Comparison of ENCODE assay signal across 17 mouse cellular contexts in the genomic region with DNA sequence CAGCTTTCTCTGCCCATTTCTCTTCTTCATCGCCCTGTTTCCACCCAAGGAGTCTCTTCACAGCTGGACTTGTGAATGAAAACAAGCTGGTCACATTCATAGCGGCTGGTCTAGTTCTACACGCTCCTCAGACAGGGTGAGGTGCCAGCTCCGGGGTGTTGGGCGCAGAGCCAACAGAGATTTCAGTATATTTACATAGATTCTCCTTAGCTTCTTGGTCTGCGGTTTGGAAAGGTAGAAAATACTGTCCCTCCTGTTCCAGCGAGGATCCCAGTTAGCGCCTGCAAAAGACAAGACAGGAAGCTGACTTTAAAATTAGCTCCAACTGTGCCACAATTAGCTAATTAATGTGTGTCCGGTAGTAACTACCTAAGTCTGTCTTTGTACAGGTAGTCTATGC. TPM values are rescaled to one million over a fixed set of nuclear protein-coding genes. Genes with fewer than 3 reads are reported as not detected.
DNase-seq lines count a peak whose midpoint lies in the region; ATAC-seq and TF ChIP-seq lines count a peak whose summit lies in the region.
"Had no signal": no experiment of that assay in that cellular context is flagged by ENCODE, and none has a peak within 500 bp of the region (broad histone marks: within the 10 kb centered on the region; RNA-seq: fewer than 3 reads in every experiment).

No protein-coding gene starts in this region.

- H3K4me1 ChIP-seq in bone marrow macrophage, adult 2 months (ENCODE audit: control insufficient read depth, insufficient read depth, low read length), result peaks cover 57% of the 10 kb centered on the region

- H3K4me3 ChIP-seq in bone marrow macrophage, adult 2 months (ENCODE audit: insufficient read depth, low read length), result no peak overlapping the region
- H3K4me3 ChIP-seq in macrophage (ENCODE audit: inconsistent target), result no peak overlapping the region
- H3K4me3 ChIP-seq: heart, embryonic 12.5 days; liver, embryonic 15.5 days; neural tube, embryonic 12.5 days had no signal

- peaks cover 74% of the 10 kb centered on the region for H3K79me2 ChIP-seq in macrophage (ENCODE audit: inconsistent target)

- no peak for TF ChIP-seq CTCF in bone marrow macrophage, adult 2 months (IDR thresholded peaks at IDR 0.05; ENCODE audit: low read depth, low read length)

- 80% methylated on average over 9 of the region's 9 CpGs for WGBS in macrophage (ENCODE audit: missing documents)

- ATAC-seq in erythroid progenitor cell, adult 5-6 weeks (replicated peaks; ENCODE audit: low FRiP score, poor library complexity, severe bottlenecking), result no peak

- H3K36me3 ChIP-seq in macrophage (ENCODE audit: inconsistent target), result no peaks in the 10 kb centered on the region
- H3K36me3 ChIP-seq: liver, embryonic 15.5 days had no signal

- peak; percentile 57 to 64 for DNase-seq in cerebellum, postnatal 14 days
- no peak for DNase-seq in cerebellum, adult 18-20 months
- DNase-seq in kidney, postnatal 14 days, result peak; percentile 36
- no peak for DNase-seq in kidney, adult 18-20 months
- DNase-seq in urinary bladder, postnatal 10 days (ENCODE audit: low spot score), result no peak
- DNase-seq: adrenal gland, adult 8-10 months; cerebellum, adult 8-10 months; gastrocnemius, postnatal 14 days; layer of hippocampus, adult 9-11 months; lung, postnatal 14 days; thymus, postnatal 14 days had no signal

- TF ChIP-seq POLR2A in bone marrow macrophage, adult 2 months (IDR thresholded peaks at IDR 0.05; ENCODE audit: borderline replicate concordance, low read depth, low read length), result no peak

- peak overlapping the region; percentile 16; the same call in 1 of the 2 replicates for H3K27ac ChIP-seq in bone marrow macrophage, adult 2 months (ENCODE audit: insufficient read depth, low read depth, low read length)
- H3K27ac ChIP-seq in macrophage, result peak overlapping the region; percentile 79
- H3K27ac ChIP-seq: liver, embryonic 15.5 days; neural tube, embryonic 12.5 days had no signal

RNA-seq across cellular contexts. Expression of a gene that starts 27.2 kb away (rescaled TPM):
- 25.5 and 26.0 TPM in 2 replicates for polyA plus RNA-seq in bone marrow macrophage, adult 2 months (2012; ENCODE audit: insufficient read depth, insufficient read length, missing spikeins)
- total RNA-seq in macrophage (2018; cell fraction: chromatin; rRNA removed), result 10 to 100 TPM in 24 of 26 experiments, 1 to 10 TPM in 2; 6.6 to 55.1 (median 29.4) TPM
- total RNA-seq in macrophage (2018; cell fraction: cytosol; rRNA removed), result 10 to 100 TPM in 25 of 26 experiments, 1 to 10 TPM in 1; 9.9 to 29.1 (median 18.0) TPM
- 10 to 100 TPM; 10.4 to 43.5 (median 26.7) TPM for total RNA-seq in macrophage (2018; cell fraction: nucleus; rRNA removed)
- 11.2 to 13.8 TPM (median 12.7 TPM) in 3 replicates for polyA plus RNA-seq in macrophage (2018)
- 1.1 TPM in 1 of 2 replicates, not detected in the other for total RNA-seq in erythroid progenitor cell, adult 5-6 weeks (2015; ENCODE audit: low replicate concordance)
- 1.2 TPM in 2 replicates for total RNA-seq in erythroid progenitor cell, adult 5-6 weeks (2017; ENCODE audit: low replicate concordance)

Comparison
In these comparisons a context has a peak if more than half of its experiments do, and no peak if none do; other contexts are left out.
1. DNase-seq: peak in cerebellum, postnatal 14 days (2 of 2) and kidney, postnatal 14 days (single experiment); none in cerebellum, adult 18-20 months (0 of 2), kidney, adult 18-20 months (single experiment) and urinary bladder, postnatal 10 days (single experiment).